Mouse (Mus musculus) olfactory bulb, adult 2 months (tissue): ENCODE results near the gene Mgat1.

Experiments used
- CTCF ChIP-seq: fragments of 200-500 bp; IDR thresholded peaks from 2 replicates; pipeline ENCODE4 v1.5.1; 2012; ENCODE audit warnings: low read depth, mild to moderate bottlenecking, low read length, moderate library complexity; ENCODE audit not compliant: insufficient read depth
- POLR2A ChIP-seq: fragments of 200-500 bp; IDR thresholded peaks from 2 replicates; pipeline ENCODE4 v1.6.1; 2012; ENCODE audit warnings: mild to moderate bottlenecking, low read depth, low read length, moderate library complexity; ENCODE audit not compliant: insufficient read depth

DNA sequence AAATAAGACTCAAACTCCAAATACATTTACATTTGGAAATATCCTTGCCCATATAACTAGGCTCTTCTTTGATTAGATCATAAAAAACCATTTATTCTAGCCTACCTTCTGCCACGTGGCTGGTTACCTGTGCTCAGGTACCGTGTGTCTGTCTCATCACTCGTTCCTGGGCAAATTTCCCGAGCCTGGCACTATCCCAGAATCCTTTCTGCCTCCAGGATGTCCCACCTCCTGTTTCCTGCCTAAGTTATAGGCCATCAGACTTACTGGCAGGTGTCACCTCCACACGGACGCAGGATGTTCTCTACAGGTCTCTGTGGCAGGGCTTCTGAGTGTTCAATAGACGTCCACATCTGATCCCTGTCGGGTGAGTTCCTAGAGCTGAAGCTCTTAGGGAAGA lies 21.1 kb downstream of the Mgat1 start:
- TF ChIP-seq POLR2A (no peak), CTCF (no peak)
